Mouse (Mus musculus) forebrain, embryonic 15.5 days (tissue): ENCODE results near the gene Cd163. TPM values are rescaled to one million over a fixed set of nuclear protein-coding genes. Genes with fewer than 3 reads are reported as not detected.

Source experiments
- ATAC-seq: fragments of 200-750 bp; cut with Nextera tagmentation; replicated peaks from 2 replicates; pipeline ENCODE4 v1.8.0; 2017; ENCODE audit warnings: mild to moderate bottlenecking, moderate TSS enrichment, moderate library complexity
- H3K27ac ChIP-seq: fragments of 300-500 bp; sonication (generic); replicated peaks from 2 replicates; pipeline ENCODE4 v1.5.1; 2015; ENCODE audit warnings: mild to moderate bottlenecking, inconsistent platforms
- H3K27me3 ChIP-seq: fragments of 300-500 bp; sonication (generic); 2 replicates; pipeline ENCODE4 v1.6.1; 2015; ENCODE audit warnings: inconsistent platforms
- H3K36me3 ChIP-seq: fragments of 300-500 bp; sonication (generic); 2 replicates; pipeline ENCODE4 v1.6.1; 2015; ENCODE audit warnings: mild to moderate bottlenecking, inconsistent platforms
- H3K4me1 ChIP-seq: fragments of 300-500 bp; sonication (generic); 2 replicates; pipeline ENCODE4 v1.6.1; 2015; ENCODE audit warnings: inconsistent platforms
- H3K4me2 ChIP-seq: fragments of 300-500 bp; sonication (generic); replicated peaks from 2 replicates; pipeline ENCODE4 v1.6.1; 2015; ENCODE audit warnings: mild to moderate bottlenecking, inconsistent platforms
- H3K4me3 ChIP-seq: fragments of 300-500 bp; sonication (generic); 2 replicates; pipeline ENCODE4 v1.5.1; 2015; ENCODE audit warnings: mild to moderate bottlenecking, inconsistent platforms
- H3K9ac ChIP-seq: fragments of 300-500 bp; sonication (generic); replicated peaks from 2 replicates; pipeline ENCODE4 v1.6.1; 2015; ENCODE audit warnings: mild to moderate bottlenecking, inconsistent platforms
- H3K9me3 ChIP-seq: fragments of 300-500 bp; sonication (generic); 2 replicates; pipeline ENCODE4 v1.6.1; 2016; ENCODE audit warnings: inconsistent platforms
- WGBS: fragments of 180-500 bp; shearing (Covaris S2); methylation state at CpG from one replicate; pipeline ENCODE4 v1.1.7; 2015; ENCODE audit warnings: mixed read lengths; 5-methylcytosine and 5-hydroxymethylcytosine counted together
- polyA plus RNA-seq: library from polyadenylated mRNA; unstranded; fragments of >200 nt; fragmentation: Nextera tagmentation; extraction: Ambion mirVana; gene quantifications from 2 replicates; pipeline ENCODE4 v1.2.1, GENCODE M21; 2015

Cd163 gene
- polyA plus RNA-seq, 1 experiment from 2014 or later, result 0.28 TPM

DNA sequence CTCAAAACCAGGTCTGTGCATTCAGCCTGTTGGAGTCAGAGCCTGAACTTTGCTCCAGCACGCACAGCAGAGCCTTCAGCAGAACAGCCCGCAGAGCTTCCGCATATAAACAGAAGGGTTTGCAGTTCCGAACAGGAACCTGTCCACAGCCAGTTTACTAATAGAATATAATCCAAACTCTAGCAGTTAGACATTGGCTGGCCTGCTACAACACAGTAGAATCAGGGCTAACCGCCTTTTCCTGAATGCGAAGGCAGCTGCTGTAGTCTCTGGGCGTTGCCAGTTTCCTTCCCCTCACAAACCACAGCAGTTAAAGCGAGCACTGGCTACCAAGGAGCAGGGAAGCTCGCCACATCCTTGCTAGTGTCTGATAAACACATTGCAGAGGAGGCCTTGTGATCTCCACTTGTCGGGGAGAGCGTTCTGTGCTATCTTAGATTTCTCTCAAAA lies 71.0 kb downstream of the Cd163 start:
- no peak for ATAC-seq
- H3K4me2 ChIP-seq, result no peak overlapping the region
- H3K9me3 ChIP-seq, result no peaks in the 10 kb centered on the region
- no peak overlapping the region for H3K27ac ChIP-seq
- no peaks in the 10 kb centered on the region for H3K36me3 ChIP-seq
- no peak overlapping the region for H3K4me3 ChIP-seq
- H3K9ac ChIP-seq, result no peak overlapping the region
- 89% methylated on average over 11 of the region's 11 CpGs for WGBS
- H3K27me3 ChIP-seq, result no peaks in the 10 kb centered on the region
- no peaks in the 10 kb centered on the region for H3K4me1 ChIP-seq

GRCm38 (mm10) chr6:124376311-124376710 lies 71.9 kb downstream of the Cd163 start:
- no peak overlapping the region for H3K27ac ChIP-seq
- H3K36me3 ChIP-seq, result no peaks in the 10 kb centered on the region
- H3K4me1 ChIP-seq, result no peaks in the 10 kb centered on the region
- no peak for ATAC-seq
- no peak overlapping the region for H3K9ac ChIP-seq
- no peaks in the 10 kb centered on the region for H3K9me3 ChIP-seq
- H3K4me2 ChIP-seq, result no peak overlapping the region
- no peak overlapping the region for H3K4me3 ChIP-seq
- WGBS, result 93% methylated on average over 5 of the region's 5 CpGs
- H3K27me3 ChIP-seq, result no peaks in the 10 kb centered on the region

DNA sequence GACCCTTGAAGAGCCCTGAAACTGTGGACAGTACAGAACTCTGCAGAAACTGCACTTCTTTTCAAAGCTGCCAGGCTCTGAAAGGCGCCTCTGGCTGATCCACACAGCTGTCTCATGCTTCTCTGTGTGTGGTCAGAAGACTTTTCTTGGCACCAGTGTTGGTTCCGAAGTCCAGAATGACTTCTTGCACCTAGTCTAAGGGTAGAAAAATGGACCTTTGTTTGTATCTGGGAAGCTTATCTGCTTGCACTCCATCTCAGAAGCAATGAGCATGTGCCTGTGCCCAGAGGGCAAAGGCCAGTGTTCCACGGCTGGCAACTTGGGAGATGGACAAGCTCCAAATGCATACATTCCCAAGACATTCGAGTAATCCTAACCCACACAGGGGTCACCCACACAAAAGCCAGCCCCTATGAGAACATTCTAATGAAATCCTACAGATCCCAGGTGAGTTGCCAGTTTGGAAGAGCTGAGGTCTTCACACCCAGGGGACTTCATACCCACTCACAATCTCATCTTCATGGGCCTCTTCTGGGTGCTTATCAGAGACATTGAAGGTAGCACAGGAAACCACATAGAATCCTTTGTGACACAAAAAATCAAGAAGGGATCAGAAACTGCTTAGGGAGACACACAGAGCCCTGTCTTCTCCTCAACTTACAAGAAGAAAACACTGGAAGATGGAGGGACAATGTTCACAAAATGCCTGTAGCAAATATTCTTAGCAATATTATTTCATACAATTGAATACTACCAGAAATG lies 73.2 kb downstream of the Cd163 start:
- no peaks in the 10 kb centered on the region for H3K9me3 ChIP-seq
- 84% methylated on average over 4 of the region's 4 CpGs for WGBS
- no peak for ATAC-seq

DNA sequence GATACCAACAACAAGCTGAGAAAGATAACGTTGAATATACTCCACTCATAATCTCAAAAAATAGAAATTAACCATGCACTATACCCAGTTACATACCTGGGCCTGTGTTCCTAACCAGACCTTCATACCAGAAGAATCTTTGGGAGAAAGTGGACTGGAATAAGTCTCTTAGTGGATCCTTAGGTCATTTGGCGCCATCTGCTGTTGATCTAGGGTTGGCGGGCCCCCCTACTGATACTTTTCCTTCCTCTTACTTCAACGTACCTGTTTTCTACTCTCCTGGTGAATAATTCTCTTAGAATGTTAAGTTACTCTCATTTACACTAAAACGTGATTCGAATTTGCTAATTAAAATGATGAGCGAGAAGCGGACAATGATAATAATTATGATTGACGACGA lies 74.9 kb downstream of the Cd163 start:
- H3K9me3 ChIP-seq, result no peaks in the 10 kb centered on the region
- no peak overlapping the region for H3K9ac ChIP-seq
- no peaks in the 10 kb centered on the region for H3K4me1 ChIP-seq
- H3K4me2 ChIP-seq, result no peak overlapping the region
- H3K27ac ChIP-seq, result no peak overlapping the region
- H3K36me3 ChIP-seq, result no peaks in the 10 kb centered on the region
- 36% methylated on average over 10 of the region's 10 CpGs for WGBS
- H3K4me3 ChIP-seq, result no peak overlapping the region
- ATAC-seq, result no peak
- no peaks in the 10 kb centered on the region for H3K27me3 ChIP-seq

More for the DNA sequence above, 73.2 kb downstream of the Cd163 start:
- H3K36me3 ChIP-seq, result no peaks in the 10 kb centered on the region
- H3K4me3 ChIP-seq, result no peak overlapping the region
- no peak overlapping the region for H3K27ac ChIP-seq
- no peaks in the 10 kb centered on the region for H3K4me1 ChIP-seq
- no peak overlapping the region for H3K9ac ChIP-seq
- H3K27me3 ChIP-seq, result no peaks in the 10 kb centered on the region
- no peak overlapping the region for H3K4me2 ChIP-seq

Other genes with a start within 250 kb of the Cd163 start
- not detected in 2 replicates for gene Vmn2r27, start 72.8 kb upstream of the Cd163 start, polyA plus RNA-seq
- gene Pex5, start 110.4 kb downstream of the Cd163 start, polyA plus RNA-seq, result 82.9 and 84.4 TPM in 2 replicates
- gene Clstn3, start 160.1 kb downstream of the Cd163 start, polyA plus RNA-seq, result 54.7 and 62.1 TPM in 2 replicates
- 0.06 and 0.08 TPM in 2 replicates for gene C1rl, start 188.5 kb downstream of the Cd163 start, polyA plus RNA-seq
- gene C1ra, start 207.7 kb downstream of the Cd163 start, polyA plus RNA-seq, result 0.14 and 0.43 TPM in 2 replicates
- gene C1s1, start 237.7 kb downstream of the Cd163 start, polyA plus RNA-seq, result 0.34 and 0.47 TPM in 2 replicates